Mouse (Mus musculus) gastrocnemius, postnatal 10 days (tissue): ENCODE results near the gene Glo1. TPM values are rescaled to one million over a fixed set of nuclear protein-coding genes. Genes with fewer than 3 reads are reported as not detected.

Source experiments
- DNase-seq: peaks from one replicate; pipeline ENCODE4 v3.0.0; 2021; ENCODE audit warnings: mixed read lengths
- total RNA-seq, 2 experiments: library from RNA; stranded (reverse); gene quantifications; 2 replicates each; pipeline ENCODE4 v1.2.3; 2021

The Glo1 gene
- total RNA-seq, 2 experiments from 2014 or later, result 138 to 140 TPM

DNA sequence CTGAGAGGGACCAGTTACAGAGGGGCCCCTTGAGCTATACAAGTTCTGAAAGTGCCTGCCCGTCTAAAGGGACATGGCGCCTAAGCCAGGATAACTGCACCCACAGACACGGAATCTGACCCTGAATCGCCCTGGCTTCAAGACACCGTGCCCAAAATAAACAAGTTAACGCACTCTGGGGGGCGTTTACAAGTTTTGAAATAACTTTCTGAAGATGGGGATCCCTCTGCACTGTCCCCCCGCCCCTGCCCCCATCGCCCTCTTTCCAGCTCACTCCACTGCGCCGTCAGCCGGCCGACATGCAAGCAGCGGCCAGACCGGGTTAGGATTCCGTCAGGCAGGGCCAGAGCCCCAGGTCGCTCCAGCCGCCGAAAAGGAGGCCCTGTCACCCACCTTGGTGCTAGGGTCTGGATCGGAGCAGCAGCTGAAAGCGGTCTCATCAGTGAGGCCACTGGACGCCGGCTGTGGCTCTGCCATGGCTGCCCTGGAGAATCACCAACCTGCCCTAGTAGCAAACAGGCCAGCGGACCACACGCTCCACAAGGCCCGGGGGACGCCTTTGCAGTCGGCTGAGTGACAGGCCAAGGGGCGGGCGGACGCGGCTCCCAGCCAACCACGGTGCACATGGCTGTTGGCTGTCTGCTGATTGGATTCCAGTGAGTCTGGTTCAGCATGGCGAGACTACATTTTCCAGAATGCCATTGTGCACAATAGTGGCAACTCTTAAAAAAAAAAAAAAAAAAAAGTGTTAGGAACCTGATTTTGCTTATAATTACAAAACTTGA, 14.4 kb downstream of the Glo1 start:
- DNase-seq, result peak; percentile 100

DNA sequence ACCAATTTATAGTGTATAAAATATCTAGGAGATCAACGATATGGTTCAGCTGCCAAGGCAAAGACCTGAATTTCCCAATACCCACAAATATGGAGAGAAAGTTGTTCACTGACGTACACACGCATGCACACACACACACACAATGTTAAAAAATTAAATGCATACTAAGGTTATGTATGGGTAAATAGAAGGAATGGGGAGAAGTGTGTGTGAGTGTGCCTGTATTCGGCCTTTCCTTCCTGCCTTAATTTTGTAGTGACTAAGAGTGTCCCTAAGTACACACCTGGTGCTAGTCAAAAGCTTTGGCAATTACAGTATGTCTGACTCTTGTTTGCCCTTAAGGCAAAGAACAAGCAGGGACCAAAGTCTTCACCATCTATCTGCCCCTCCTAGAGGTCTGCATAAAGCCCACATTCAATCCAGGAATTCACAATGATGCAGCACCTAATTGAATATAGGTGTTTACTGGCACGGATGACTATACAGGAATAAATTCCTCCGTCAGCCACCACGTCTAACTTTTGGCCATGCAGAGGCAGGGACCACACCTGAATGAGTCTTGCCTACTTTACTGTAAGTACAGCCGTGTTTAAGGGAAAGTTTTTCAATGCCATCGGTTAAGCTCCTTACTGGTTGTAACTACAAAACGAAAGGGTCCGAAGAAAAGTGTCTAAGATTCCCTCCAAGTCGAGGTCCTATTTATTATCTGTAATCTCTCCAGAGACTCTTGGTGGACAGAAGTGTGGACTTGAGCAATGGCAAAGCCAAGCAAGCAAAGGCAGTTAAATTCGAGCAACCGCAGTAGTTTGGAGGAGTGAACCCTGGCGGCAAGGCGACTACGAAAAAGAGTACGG, 15.2 kb downstream of the Glo1 start:
- DNase-seq, result no peak

DNA sequence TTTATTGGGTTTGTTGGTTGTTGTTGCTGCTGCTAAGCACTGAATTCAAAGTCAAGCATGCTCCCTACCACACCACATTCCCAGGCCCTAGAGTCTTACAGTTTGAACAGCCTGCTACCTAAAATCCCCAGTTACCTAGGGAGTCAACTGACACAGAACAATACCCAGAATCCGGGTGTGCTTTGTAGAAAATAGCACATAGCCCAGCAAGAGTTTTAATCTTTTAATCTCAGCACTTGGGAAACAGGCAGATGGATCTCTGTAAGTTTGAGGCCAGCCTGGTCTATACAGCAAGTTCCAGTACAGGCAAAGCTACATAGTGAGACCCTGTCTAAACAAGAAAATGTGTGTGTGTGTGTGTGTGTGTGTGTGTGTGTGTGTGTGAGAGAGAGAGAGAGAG, 15.9 kb downstream of the Glo1 start:
- DNase-seq, result no peak

DNA sequence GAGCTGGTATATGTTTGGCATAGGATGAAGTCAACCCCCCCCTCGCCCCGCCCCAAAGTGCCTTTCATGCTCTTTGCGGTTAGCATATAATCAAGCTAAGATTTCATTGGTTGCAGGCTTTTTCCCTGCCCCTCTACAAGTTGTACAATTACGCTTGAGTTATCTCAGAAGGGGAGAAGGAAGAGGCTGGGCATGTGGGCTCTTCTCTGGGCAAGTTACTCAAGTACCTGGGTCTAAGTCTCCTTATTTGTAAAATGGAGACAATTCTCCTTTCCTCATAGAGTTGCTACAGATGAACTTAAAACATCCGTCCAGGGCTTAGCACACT, 16.7 kb downstream of the Glo1 start:
- DNase-seq, result no peak

DNA sequence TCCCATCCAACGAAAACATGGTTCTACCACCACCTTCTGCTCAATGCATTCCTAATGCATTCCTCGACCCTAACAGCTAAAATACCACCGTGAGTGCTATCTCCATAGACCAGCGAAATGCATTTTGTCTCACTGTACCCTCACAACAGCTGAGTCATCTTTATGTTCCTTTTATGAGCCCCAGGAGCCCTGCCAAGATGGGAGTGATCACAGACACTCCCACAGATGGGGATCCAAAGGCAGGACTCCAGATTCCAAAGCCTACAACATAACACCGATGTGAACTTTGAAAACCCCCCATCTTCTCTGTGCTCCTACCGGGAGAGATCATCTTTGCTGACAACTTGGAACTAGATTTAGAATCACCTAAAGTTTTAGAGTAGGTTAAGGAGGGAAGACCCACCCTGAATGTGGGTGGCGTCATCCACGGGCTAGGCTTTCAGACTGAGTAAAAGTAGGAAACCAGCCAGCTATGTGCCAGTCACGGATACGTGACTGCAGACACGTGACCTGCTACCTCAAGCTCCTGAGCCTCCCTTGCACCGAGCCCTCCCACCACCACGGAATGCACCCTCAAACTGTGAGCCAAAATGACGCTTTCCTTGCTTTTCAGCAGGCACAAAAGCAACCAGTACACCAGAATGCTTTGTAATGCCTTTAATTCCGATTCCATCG, 17.2 kb downstream of the Glo1 start:
- DNase-seq, result no peak

DNA sequence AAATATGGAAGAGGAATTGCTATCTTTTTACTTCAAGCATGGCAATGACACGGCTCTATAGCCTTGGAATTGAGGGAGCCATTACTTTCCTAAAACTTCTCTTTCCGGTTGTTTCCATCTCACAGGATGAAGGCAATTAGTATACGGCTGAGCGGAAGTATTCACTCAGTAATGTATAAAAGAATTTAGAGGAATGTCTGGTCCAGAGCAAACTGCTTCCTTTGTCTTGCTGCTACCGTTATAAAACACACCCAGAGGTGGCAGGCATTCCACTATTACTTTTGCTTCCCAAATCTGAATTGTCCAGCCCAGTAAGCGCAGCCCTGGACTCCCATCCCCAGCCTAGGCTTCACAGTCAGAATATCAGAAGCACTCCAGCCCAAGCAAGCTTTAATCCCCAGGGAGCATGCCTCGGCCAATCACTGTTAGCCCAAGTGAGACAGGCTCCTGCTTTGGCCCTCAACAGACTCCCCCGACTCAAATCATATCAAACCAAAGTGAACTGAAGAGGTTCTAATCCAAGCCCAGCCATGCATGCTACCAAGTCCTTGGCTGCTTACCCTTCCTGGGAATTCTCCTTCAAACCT, 18.7 kb downstream of the Glo1 start:
- no peak for DNase-seq

DNA sequence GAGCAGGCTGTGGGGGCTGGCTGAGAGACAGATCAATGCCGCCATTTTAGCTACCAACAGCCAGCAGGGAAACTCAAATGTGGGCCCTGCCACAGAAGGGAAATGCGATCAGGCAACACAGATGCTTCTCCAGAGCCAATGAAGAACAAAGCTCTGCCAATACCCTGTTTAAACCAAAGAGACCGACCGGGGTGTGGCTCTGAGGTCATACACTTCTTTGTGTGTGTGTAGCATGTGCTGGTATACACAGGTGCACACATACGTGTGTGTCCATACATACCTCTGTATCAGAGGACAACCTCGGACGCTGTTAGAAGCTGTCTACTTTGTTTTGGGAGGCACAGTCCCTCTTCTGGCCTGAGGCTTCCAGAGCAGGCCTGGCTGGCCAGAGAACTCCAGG, 19.3 kb downstream of the Glo1 start:
- DNase-seq, result no peak

DNA sequence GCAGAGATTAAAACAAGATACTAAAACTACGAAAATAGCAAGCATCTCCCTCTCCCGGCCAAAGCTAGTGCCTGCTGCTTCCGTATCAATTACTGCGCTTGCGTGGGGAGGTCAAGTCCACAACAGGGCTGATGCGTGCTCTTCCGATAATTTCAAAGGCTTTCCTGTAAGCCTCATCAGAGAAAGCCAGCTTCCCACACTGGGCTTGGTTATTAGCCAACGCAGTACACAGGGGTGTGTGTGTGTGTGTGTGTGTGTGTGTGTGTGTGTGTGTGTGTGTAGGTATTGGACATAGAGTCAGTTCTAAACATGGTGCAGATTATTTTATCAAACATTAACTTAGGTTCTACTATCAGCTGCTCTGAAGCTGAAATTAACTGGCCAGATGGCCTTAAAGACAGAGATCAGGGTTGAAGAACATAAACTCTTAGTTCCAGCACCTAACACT, 20.0 kb downstream of the Glo1 start:
- no peak for DNase-seq

DNA sequence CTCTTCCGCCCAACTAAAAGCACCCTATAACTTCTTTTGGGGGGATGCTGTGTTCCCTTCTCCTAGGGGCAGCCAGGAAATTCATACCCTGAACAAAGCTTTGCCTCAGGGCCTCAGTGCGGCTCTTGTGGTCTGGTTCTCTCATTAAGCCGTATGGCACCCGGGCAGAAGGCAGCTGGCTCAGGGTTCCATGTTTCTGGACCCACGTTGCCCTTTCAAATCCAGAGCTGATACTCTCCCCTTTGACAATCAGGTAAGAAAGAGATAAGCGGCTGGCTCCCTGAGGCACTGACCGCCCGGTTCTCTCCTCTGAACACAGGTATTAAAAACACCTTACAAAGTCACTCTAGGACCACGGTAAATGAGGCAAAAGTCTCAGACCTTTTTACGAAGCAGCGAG, 20.5 kb downstream of the Glo1 start:
- no peak for DNase-seq

DNA sequence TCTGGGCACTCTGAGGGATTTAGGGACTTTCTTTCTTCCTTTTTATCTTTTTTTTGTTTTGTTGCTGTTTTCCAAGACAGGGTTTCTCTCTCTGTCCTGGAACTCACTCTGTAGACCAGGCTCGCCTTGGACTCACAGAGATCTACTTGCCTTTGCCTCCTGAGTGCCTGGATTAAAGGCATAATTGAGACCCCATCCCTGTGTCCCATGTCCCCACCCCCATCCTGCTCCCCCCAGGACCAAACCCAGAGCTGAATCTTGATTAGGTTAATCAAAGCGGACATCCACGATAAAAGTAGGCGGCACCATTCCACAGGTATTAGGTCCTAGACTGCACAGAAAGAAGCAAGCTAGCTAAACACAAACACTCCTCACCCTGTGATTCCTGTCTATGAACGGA, 21.7 kb downstream of the Glo1 start:
- DNase-seq, result no peak

DNA sequence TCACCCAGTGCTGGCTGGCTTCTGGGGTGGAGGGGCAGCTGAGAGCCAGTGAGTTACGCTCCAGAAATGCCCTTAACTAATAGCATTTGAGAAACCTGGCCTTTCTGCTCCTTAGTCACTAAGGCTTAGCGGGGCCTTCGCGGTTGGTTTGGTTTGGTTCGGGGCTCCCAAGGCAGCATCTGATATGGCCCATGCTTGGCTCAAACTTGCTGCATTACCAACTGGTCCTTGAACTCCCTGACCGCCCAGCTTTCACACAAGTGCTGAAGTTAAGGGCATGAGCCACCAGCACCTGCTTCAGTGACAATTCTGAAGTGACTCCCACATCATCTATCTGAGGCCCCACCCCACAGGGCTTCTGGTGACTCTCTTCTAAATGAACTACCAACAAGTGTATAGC, 22.4 kb downstream of the Glo1 start:
- no peak for DNase-seq

DNA sequence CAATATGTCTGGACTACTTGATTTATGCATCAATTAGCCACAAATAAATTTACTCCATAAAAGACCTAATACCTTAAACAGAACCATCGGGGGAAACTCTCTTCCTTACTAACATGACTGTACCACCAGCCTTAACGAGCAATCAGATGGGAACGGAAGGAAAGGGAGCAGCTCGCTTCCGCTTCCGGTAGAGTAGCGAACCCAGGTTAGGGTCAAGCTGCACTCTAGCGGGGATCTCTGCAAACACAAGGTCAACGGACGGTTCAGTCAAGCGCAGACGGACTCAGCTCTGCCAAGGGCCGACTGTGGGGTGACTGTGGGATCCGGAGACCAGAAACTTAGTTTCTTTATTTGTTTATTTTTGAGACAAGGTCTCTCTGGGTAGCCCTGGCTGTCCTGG, 24.5 kb downstream of the Glo1 start:
- DNase-seq, result no peak

DNA sequence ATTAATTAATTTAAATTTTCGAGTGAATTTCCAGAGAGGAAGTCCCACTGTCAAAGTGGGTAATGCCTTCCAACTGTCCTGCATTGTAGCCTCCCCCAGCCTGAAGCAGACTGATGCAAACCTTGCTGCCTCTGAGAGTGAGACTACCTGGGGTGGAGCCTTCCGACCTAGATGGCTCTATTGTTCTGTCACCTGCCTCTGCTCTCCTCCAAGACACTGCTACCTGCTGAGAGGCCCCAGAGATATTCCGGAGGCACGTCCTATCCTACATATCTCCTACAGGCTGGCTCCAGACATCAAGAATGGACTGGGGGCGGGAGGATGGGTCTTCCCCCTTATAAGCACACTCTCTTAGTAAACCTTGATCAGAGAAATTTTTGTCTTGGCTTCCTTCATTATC, 28.4 kb downstream of the Glo1 start:
- DNase-seq, result no peak

DNA sequence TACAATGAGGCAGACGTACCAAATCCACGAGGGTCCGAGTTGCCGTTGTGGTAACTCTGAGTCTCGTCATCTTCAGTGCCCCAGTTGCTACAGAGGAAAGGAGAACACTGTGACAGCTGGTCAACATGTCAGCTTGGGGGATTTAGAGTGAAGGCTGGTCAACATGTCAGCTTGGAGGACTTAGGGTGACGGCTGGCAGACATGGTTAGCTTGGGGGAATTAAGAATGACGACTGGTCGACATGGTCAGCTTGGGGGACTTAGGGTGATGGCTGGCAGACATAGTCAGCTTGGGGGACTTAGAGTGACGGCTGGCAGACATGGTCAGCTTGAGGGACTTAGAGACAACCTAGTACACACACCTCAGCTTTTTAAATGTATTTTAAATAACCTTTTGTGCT, 28.9 kb downstream of the Glo1 start:
- no peak for DNase-seq

DNA sequence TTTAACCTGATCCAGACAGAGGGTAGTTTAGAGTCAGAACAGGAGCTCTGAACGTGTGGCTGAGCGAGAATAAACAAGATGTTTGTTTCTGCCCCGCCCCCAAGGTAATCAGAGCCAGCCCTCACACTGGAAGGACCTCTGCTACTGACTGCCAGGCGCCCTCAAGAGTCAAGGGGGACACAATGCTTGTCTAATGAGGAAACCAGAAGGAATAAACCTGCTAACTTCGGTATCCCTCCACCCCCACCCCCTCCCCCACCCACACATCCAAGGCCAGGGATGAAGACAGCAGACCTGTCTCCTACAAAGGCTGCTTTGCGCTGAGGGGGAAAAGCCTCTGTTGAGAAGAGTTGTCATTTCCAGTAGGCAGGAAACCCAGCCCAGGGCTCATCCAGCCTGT, 31.8 kb downstream of the Glo1 start:
- no peak for DNase-seq

DNA sequence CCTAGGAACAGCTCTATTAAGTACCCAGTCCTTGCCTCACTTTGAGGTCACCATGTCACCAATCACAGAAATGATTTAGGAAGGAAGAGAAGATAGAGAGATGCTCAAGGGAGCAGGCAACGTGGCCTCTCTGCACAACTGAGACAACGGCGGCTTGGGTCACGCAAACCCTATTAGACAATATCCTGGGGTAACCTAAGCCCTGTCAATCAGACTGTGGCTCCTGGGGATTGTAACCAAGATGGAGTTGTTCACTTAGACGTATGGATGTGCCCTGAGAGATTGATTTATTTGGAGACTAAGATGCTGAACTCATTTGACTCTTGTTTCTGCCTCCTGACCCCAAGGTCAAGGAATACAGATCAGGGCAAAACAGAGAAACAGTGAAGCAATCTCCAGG, 32.3 kb downstream of the Glo1 start:
- DNase-seq, result no peak

DNA sequence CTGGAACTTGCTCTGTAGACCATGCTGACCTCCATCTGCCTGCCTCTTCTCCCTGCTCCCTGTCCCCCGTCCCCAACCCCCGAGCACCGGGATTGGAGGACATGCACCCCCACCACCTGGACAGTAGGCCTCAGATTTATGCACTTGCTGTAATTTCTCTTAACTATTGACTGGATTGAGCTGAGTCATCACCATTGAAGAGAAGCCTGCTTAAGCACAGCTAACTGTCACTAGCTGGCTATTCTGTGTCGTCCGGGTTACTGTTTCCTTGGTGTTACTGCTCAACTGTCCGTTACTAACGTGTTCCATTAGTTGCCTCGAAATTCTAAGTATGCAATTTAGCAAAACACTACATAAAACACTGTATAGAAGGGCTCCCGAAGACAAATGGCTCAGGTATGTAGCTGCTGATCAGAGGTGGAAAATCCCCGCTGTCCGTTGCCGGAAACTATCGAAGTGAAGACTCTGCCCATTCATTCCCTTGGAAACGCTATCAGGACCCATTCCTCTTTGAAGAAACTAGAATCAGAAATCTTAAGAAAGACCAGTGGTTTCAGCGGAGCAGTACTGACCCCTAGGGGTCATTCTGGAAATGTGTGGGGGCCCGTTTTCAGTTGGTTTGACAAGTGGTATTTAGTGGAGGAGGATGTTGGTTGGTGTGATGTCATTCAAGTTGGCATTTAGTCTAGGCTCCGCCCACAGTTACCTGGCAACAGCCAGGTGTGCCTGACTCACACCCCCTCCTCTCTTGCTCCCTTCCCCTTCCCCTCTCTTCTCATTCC, 36.1 kb downstream of the Glo1 start:
- peak; percentile 48 for DNase-seq

DNA sequence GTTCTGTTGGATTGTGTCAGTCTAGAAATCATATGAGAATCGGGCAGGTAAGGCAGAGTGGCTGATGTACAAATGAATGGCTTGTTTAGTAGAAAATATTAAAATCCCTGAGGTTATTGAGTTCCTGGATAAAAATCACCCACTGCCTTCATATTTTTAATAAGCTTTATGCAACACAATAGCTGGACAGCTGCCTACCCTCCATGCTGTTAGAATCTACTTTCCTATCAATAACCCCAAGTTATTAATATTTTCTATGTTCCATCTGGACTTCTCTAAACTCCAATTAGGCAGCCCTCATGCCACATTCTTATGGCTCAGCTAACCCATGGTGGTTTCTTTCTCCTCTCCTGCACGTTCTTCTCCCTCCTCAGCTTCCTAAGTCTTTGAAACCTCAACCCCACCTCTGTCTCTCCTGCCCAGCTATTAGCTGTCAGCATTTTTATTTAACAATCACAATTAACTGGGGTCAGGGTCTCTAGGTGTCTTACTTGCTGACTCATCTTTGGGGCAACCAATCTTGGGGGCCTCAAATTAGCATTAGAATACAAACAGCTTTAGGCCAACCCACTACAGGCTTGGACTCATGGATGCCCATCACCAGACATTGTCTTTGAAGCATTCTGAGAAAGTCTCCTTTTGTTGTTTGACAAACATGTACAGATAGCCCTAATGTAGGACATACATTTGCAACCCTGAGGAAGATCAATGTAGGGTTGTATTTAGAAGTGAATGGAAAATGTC, 43.2 kb downstream of the Glo1 start:
- DNase-seq, result no peak

DNA sequence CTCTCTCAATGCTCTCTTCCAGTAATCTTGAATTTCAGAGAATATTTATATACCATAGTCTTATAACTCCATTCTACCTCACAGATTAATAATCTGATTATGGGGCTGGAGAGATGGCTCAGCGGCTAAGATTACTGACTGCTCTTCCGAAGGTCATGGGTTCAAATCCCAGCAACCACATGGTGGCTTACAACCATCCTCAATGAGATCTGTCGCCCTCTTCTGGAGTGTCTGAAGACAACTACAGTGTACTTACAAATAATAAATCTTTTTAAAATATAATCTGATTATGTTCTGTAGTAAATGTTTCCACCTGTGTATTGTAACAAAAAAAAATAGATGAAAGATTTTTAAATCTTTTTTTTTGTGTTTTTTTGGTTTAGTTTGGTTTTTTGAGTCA, 44.4 kb downstream of the Glo1 start:
- DNase-seq, result no peak

DNA sequence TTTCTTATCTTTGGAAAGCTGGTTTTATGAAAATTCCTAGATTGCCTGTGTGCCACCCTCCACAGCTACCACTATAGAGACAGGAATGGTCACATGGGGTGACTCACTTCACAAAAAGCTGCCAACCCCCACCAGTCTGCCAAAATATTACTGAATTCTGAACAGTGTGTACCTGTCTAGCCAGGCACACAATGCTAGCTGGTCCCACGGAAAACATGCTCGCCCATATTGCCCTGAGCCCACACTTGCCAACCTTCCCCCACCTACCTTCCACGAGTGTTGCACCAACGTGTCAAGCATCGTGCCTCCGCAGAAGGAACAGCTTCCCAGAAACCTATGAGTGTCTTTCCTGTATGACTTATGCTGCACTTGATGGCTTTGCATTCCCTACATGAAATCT, 45.5 kb downstream of the Glo1 start:
- DNase-seq, result no peak

DNA sequence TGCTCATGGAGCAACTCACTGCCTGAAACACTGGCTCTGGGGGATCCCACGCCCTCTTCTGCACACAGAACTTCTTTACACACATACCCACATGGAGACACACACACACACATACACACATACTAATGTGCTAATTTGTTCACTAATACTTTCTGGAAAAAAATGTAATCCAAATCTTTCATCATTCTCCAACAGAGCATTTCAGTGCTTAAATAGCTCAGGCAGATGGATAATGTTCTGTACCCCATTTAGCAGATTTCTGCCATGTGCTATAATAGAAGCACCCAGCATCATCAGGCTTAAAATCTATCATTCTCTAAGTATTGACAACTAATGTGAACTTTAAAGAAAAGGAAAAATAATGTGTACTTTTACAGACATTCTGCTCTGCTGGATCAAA, 45.9 kb downstream of the Glo1 start:
- DNase-seq, result no peak
